Mouse (Mus musculus) Patski (cell line): ENCODE results near the gene Tbk1. TPM values are rescaled to one million over a fixed set of nuclear protein-coding genes. Genes with fewer than 3 reads are reported as not detected.

Source experiments
- ATAC-seq: fragments of 100-300 bp; one replicate; pipeline ENCODE4 v1.8.0; 2021
- CTCF ChIA-PET: fragments of 350-600 bp; sonication (Branson Sonifier 250); formaldehyde crosslinking; loops from one replicate; lab custom pipeline; 2022; ENCODE audit warnings: inconsistent platforms; lab: Charles Lee
- POLR2A ChIA-PET: fragments of 350-600 bp; sonication (Branson Sonifier 250); formaldehyde crosslinking; loops from one replicate; lab custom pipeline; 2022; ENCODE audit warnings: antibody characterized with exemption, inconsistent platforms; lab: Charles Lee
- DNase-seq: peaks from one replicate; pipeline ENCODE4 v3.0.0-alpha.2; 2011; ENCODE audit warnings: low read depth, low spot score
- H3K27me3 ChIP-seq: fragments of 371-371 bp; one replicate; pipeline ENCODE4 v1.5.1; 2021
- CTCF ChIP-seq: fragments of 100-300 bp; IDR thresholded peaks from one replicate; pipeline ENCODE4 v1.5.1; 2021
- in situ Hi-C: fragments of 300-500 bp; cut with MboI; formaldehyde crosslinking; loops from 3 replicates; pipeline ENCODE4 v1.11.1; 2018; ENCODE audit warnings: low pct_unique_long_range_greater_than_20kb, mixed read lengths
- polyA plus RNA-seq: library from polyadenylated mRNA; unstranded; gene quantifications from one replicate; pipeline ENCODE4 v1.2.3, GENCODE M21; 2021

Tbk1 gene
- polyA plus RNA-seq, 1 experiment from 2014 or later: 43.5 TPM

DNA sequence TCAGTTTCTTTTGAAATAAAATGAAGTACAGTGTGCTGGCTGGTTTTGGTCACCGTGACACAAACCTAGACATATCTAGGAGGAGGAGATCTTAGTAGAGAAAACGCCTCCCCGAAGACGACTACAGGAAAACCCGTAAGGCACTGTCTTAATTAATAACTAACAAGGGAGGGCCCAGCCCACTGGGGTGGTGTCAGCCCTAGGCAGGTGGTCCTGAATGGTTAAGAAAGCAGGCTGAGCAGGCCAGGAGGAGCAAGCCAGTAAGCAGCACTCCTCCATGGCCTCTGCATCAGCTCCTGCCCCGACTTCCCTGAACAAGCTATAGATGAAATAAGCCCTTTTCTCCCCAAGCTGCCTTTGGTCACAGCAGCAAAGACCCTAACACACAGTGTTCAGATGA is 16.8 kb downstream of the Tbk1 start:
- H3K27me3 ChIP-seq: no peaks in the 10 kb centered on the region
- no peak for ATAC-seq
- POLR2A ChIA-PET: no interaction called here
- no peak for TF ChIP-seq CTCF
- in situ Hi-C loops: no loop called here
- DNase-seq: no peak
- CTCF ChIA-PET: no interaction called here

DNA sequence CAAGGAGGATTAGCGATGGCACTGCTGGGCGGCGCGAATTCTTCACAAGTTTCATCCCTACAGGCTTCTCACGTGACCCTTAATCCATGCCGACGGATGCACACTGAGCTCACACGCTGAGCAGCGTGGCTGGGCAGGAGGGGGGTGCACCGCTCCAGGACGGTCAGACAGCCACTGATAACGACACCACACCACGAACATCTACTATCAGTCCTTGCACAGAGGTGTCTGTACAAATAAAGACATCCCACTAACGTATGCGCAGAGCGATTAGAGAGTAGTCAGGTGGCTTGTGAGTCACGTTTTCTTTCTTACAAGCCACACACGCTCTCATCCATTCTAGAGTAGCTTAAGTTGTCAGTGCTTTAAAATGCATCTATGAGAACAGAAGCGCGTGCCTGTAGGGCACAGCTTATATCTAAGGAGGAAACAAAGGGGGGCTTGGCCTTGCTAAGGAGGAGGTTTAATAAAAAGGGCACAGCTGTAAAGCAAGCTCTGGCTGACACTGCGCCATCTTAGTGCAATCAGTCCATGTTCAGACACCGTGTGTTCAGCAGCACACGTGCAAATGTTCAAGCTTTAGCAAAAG is 17.5 kb downstream of the Tbk1 start:
- CTCF ChIA-PET: no interaction called here
- DNase-seq: no peak
- TF ChIP-seq CTCF: no peak
- no peak for ATAC-seq
- in situ Hi-C loops: no loop called here
- no peaks in the 10 kb centered on the region for H3K27me3 ChIP-seq
- POLR2A ChIA-PET: interaction anchor here (1.2 kb wide), 1 partner anchor 22 kb away, joined by 3 read pairs; no protein-coding TSS in a partner anchor

DNA sequence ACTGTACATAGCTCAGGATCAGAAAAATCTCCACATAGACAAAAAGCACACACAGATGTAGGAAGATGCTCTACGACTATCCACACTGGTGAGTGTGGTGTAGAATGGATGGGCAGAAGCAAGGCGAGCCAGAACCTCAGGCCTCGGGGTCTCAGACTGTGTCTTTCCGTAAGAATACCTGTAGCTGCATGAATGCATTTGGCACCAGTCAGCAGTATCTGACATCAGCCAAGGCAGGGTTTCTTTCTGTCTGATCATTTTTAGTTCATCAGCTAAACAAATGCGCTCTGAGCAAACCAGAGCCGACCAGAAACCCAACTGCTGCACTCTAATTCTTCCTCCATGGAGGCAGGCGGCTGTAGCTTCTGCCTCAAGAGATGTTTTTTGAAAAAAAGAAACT is 18.1 kb downstream of the Tbk1 start:
- no peak for TF ChIP-seq CTCF
- no peak for ATAC-seq
- ChIA-PET CTCF (no interaction called here), POLR2A (interaction anchor here (1.2 kb wide), 1 partner anchor 21 kb away, joined by 3 read pairs; no protein-coding TSS in a partner anchor)
- no peak for DNase-seq
- no peaks in the 10 kb centered on the region for H3K27me3 ChIP-seq
- in situ Hi-C loops: no loop called here

DNA sequence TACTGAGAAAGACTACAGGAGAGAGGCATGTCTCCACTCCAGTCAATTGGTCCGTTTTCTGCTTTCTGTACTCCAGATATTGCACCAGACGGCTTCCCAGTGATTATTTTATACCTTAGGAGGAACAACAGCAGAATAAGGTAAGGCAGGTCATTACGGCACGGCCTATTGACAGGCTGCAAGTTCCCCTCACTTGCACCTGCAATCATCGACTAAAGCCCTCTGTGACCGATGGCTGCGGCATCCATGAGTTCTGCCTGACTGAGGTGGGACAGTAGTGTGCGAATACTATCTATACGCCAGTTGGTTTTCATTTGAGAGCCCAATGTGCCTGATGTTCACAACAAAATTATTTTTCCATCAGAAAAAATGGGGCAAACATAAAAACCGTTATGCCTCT is 18.6 kb downstream of the Tbk1 start:
- no peaks in the 10 kb centered on the region for H3K27me3 ChIP-seq
- DNase-seq (no peak), ATAC-seq (no peak)
- ChIA-PET POLR2A (interaction anchor here (1.2 kb wide), 1 partner anchor 21 kb away, joined by 3 read pairs; no protein-coding TSS in a partner anchor), CTCF (no interaction called here)
- no peak for TF ChIP-seq CTCF
- in situ Hi-C loops: no loop called here

DNA sequence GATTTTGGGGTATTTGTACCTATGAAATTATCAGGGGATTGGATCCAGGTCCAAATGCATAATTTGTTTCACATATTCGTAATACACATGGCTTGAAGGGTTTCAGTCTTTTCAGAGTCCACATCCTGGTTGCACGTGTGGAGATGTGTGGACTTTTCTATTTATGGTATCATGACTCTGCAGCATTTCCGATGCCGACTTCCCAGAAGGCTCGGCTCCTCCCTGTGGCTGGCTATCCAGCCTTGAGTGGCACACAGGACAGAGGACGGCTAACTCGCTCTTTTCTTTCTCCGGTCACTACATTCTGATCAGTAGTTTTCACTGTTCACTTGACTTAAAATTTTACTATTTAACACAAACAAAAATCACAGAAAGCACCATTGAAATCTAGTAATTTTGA is 22.1 kb downstream of the Tbk1 start:
- DNase-seq (no peak), ATAC-seq (no peak)
- in situ Hi-C loops: no loop called here
- POLR2A ChIA-PET: no interaction called here
- TF ChIP-seq CTCF: no peak
- CTCF ChIA-PET: no interaction called here
- no peaks in the 10 kb centered on the region for H3K27me3 ChIP-seq

DNA sequence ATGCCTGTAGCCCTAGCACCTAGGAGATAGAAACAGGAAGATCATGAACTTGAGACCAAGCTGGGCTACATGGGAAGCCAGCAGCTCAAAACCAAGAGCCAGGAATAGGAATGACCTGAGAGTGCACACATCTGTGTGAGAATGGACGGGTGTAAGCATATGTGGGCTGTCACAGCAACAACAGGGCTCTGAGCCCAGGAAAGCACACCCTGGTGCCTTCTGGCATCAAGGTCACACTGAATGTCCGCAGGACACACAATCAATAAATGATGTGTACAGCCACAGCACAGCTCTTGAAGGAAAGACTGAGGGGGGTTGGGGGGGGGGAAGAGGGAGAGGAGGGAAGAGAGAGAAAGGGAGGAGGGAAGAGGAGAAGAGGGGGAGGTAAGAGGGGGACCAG is 28.4 kb downstream of the Tbk1 start:
- POLR2A ChIA-PET: no interaction called here

DNA sequence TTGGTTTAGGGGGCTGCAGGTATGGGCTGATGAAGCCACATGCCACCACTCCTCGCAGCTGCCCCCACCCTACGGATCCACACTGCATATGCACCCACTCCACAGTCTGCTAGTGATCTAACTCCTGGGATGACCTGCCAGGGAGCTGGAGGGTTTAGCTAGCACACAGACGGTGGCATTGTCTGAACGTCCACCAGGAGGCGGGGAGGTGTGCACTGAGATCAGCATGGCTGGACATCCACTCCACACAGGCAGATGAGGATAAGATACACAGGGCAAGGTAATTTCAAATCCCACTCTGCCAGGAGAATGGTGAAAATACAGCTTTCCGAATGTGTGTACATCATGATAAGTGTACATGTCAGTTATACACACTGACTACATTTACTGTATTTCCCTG is 30.3 kb downstream of the Tbk1 start:
- no peaks in the 10 kb centered on the region for H3K27me3 ChIP-seq
- TF ChIP-seq CTCF: no peak
- no peak for DNase-seq
- ATAC-seq: no peak
- ChIA-PET POLR2A (interaction anchor here (0.6 kb wide), 1 partner anchor 36 kb away, joined by 3 read pairs; no protein-coding TSS in a partner anchor), CTCF (no interaction called here)
- in situ Hi-C loops: no loop called here

More for the DNA sequence above, 28.4 kb downstream of the Tbk1 start:
- no peak for ATAC-seq
- DNase-seq: no peak
- no peak for TF ChIP-seq CTCF
- H3K27me3 ChIP-seq: no peaks in the 10 kb centered on the region
- CTCF ChIA-PET: no interaction called here
- in situ Hi-C loops: no loop called here

DNA sequence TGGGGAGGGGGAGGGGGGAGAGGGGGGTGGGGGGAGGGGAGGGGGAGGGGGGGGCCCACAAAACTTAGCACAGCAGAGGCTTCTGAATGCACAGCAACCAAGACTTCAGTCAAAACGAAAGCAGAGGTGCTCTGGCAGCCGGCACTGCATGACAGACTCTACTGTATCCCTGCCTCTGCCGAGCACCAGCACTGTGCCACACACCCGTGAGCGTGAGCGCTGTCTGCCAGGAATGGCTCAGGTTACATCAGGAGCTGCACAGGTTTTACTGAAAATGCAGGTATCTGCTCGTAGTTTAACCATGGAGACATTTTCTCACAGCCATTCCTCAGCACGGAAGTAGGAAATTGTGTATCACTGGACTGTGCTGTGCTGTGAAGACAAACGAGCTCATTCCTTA is 36.3 kb downstream of the Tbk1 start:
- ATAC-seq (no peak), DNase-seq (no peak)
- TF ChIP-seq CTCF: no peak
- CTCF ChIA-PET: no interaction called here
- in situ Hi-C loops: no loop called here
- no peaks in the 10 kb centered on the region for H3K27me3 ChIP-seq
- POLR2A ChIA-PET: no interaction called here

DNA sequence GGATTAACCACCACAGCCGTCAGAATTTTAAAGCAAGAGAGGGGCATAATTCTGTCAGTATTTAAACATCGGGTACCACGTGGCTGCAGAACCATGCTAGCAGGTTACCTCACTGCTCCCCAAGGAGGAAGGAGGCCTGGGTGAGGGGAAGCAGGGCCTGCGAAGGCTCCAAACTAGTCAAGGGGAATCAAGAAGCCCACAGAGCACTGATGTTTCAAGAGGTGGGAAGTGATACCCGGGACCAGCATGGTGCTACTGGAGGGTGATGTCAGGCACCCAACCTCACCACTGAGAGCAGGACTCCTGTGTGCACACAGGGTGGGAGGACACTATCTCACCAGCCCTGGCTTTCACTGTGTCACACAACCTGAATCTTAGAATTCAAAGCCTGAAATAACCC is 36.9 kb downstream of the Tbk1 start:
- H3K27me3 ChIP-seq: no peaks in the 10 kb centered on the region
- ATAC-seq (no peak), DNase-seq (no peak)
- ChIA-PET CTCF (no interaction called here), POLR2A (no interaction called here)
- in situ Hi-C loops: no loop called here
- no peak for TF ChIP-seq CTCF

DNA sequence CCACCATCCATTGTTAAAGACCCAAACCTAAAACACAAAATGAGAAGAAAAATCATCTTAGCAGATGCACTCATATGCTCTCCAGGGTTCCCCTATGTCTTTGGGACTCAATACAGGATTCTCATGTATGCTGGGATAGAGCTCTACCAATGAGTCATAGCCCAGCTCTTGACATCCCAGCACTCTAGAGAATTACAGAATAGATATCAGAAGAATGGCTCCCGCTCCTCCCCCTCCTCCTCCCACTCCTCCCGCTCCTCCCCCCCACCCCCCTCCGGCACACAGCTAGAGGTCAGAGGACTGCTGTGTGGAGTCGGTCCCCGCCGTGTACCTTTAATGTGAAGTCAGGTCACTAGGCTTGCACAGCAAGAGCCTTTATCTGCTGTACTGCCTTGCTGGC is 39.4 kb downstream of the Tbk1 start:
- DNase-seq (no peak), ATAC-seq (no peak)
- H3K27me3 ChIP-seq: no peaks in the 10 kb centered on the region
- no peak for TF ChIP-seq CTCF
- POLR2A ChIA-PET: interaction anchor here (1.5 kb wide), 1 partner anchor 22 kb away, joined by 3 read pairs; no protein-coding TSS in a partner anchor
- in situ Hi-C loops: no loop called here
- CTCF ChIA-PET: no interaction called here

DNA sequence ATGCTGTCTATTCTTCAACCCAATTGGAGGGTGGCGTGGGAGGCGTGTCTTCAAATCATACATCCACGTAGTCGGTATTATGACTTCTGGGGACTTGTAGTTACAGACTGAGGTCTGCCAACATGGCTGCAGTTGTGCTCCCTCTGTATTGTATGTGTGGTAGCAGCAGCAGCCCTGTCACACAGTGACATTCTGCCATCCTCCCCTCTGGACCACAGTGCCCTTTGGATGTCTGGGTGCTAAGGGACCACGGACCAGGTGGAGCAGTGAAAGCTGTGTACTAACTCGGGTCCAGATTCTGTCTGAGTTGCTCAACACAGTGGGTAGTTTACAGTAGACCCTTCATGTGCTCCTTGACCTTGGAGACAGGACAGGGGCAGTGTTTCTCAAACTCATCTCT is 43.0 kb downstream of the Tbk1 start:
- in situ Hi-C loops: no loop called here
- DNase-seq: no peak
- CTCF ChIA-PET: no interaction called here

DNA sequence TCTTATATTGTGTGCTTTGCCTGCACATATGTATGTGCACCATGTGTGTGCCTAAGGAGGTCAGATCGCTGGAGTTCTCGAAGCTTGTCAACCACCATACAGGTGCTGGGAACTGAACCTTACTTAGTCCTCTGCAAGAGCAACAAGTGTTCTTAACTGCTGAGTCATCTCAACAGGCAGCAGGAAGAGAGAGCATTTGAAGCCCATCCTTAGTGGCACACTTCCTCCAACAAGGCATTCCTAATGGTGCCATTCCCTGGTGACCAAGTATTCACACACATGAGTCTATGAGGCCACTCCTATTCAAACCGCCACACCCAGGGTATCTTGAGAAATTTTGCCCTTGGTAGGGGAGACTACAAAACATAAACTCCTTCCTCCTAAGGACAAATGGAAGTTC is 44.4 kb downstream of the Tbk1 start:
- in situ Hi-C loops: no loop called here
- ChIA-PET CTCF (no interaction called here), POLR2A (no interaction called here)
- H3K27me3 ChIP-seq: no peaks in the 10 kb centered on the region
- no peak for ATAC-seq
- no peak for DNase-seq
- no peak for TF ChIP-seq CTCF

More for the DNA sequence above, 43.0 kb downstream of the Tbk1 start:
- H3K27me3 ChIP-seq: no peaks in the 10 kb centered on the region
- ATAC-seq: no peak
- POLR2A ChIA-PET: no interaction called here
- TF ChIP-seq CTCF: no peak
